Mouse (Mus musculus): ENCODE results near the gene Mag.
"Not testable (repeated sequence)": the region's sequence is repeated elsewhere in the genome, so short reads cannot be mapped to it uniquely, and the experiment has no call there.

The Mag gene

GRCm38 (mm10) chr7:30914732-30915131 is at the start of gene Mag:
Gene Mag, minus strand, starts transcription at chr7:30914873.
- DNase-seq (ENCODE audit: low read depth, low spot score) = no peak

DNA sequence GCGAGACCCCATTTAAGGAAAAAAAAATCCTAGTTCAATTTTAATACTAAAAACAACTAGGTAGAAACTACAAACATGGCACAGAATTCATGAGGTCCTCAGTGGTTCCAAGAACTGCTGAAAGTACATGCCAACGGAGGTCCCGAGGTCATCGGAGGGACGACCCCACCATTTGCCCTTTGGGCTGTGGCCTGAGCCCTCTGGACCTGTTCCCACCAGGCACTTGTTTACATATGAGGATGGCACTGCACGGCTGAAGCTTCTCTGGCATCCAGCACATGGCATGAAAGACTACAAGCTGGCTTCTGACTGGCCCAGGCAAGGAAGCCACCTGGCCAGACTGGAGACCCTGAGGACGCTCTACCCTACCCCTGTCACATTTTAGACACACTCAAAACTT is 49.7 kb upstream of the Mag start:
- no peak for DNase-seq (ENCODE audit: low read depth, low spot score)

DNA sequence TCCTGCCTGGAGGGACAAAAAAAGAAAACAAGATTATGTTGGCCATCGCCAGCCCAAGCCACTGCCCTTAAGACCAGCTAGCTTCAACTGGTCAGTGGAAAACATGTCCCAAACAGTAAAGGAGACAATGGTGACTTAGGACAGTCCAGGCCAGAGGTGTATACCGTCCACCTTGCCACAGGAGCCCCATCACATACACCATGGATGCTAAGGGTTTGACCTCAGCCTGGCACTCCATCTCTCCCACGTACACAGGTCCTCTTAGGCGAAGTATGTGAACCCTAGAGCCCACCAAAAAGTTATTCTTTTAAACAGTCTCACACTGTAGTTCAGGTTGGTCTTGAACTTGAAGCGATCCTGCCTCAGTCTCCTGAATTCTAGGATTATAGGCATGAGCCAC is 48.2 kb upstream of the Mag start:
- DNase-seq (ENCODE audit: low read depth, low spot score) = no peak

- DNase-seq (ENCODE audit: low read depth, low spot score) = no peak
Measured at GRCm38 (mm10) chr7:30959786-30960349, 45.2 kb upstream of the Mag start.

DNA sequence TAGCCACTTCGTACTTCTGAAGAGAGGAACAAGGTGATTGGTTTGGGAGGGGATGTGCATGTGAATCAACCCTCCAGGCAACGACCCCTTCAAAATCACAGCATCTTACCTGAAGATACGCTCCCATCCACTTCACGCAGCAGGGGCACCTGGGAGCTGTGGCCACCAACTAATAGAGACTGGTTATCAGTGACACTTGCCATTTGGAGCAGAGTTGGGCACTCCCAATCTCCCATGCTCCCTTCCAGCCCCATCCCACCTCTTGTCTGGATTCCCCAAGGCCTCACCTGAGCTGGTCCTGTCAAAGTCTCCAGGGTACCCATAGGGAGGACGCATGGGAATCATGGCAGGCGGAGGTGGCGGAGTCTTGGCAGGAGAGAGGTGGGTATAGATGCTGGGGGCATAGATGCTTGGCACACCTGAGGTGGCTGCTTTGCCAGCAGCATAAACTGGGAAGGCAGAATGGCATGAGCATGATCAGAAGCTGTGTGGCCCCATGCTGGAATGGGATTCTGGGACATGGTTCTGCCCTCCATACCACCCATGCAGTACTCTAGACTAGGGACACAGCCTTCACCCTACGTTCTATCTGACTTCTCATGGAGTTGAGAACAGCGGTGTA is 44.3 kb upstream of the Mag start:
- no peak for DNase-seq (ENCODE audit: low read depth, low spot score)

GRCm38 (mm10) chr7:30958109-30958865 is 43.6 kb upstream of the Mag start:
- no peak for DNase-seq (ENCODE audit: low read depth, low spot score)

DNA sequence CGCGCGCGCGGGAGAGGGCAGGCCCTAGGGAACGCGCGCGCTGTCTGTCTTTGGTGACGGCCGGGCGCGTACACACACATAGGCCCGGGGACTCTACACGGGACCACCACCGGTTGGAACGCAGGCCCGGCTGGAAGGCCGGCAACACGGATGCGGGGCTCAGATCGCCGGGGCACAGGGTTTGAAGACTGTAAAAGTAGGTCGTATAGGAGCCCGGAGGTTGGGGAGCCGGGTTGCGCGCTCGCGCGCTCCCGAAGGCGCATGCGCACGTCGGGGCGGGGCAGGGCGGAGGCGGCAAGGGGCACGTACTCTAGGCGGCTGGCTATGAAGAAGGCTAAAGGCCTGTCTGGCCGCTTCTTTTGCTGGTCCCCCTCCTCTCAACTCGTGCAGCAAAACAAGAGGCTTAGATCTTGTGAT is 42.7 kb upstream of the Mag start:
- peak; percentile 94 for DNase-seq (ENCODE audit: low read depth, low spot score)

DNA sequence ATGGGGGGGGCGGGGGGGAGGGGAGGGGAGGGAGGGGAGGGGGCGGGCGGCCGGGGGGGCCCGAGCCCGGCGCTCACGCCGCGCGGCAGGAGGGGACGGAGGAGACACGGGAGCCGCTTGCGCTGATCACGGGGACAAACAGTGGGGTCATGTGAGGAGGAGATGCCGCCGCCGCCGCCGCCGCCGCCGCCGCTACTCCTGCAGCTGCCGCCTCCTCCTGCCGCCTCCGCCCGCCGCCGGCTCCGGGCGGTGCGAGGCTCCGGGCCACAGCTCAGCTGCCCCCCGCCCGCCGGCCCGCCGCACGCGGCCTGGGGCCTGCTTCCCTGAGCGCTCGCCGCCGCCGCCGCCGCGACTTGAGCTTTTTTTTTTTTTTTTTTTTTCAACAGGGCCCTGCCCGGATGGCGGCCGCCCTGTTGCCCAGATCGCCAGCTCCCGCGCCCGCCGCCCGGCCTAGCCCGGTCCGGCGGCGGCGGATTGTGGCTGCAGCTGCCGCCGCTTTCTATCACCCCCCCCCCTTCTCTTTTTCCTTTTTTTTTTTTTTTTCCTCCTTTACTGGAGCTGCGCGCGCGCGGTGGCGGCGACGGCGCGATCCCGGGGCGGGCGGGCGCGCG is 42.2 kb upstream of the Mag start, which contains the start of gene Usf2:
Usf2 (minus strand) TSS at position 48 of the 611 bp plus-strand sequence.
- DNase-seq (ENCODE audit: low read depth, low spot score) = peak; percentile 89

DNA sequence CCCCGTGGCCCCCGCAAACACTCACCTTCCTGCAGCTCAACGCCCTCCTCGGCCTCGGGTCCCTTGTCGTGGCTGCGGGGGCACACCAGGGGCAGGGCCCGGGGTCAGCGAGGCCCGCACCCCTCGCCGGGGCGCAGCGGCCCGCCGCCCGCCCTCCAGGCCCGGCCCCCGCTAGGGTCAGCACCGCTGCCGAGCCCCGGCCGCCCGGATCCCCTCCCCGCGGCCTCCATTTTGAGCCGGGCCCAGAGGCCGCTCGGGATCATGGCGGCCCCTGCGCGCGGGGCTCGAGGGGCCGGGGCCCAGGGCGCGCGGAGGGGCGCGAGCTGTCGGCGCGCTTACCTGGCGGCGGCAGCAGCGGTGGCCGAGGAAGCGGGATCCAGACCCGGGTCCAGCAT is 41.7 kb upstream of the Mag start:
- no peak for DNase-seq (ENCODE audit: low read depth, low spot score)

DNA sequence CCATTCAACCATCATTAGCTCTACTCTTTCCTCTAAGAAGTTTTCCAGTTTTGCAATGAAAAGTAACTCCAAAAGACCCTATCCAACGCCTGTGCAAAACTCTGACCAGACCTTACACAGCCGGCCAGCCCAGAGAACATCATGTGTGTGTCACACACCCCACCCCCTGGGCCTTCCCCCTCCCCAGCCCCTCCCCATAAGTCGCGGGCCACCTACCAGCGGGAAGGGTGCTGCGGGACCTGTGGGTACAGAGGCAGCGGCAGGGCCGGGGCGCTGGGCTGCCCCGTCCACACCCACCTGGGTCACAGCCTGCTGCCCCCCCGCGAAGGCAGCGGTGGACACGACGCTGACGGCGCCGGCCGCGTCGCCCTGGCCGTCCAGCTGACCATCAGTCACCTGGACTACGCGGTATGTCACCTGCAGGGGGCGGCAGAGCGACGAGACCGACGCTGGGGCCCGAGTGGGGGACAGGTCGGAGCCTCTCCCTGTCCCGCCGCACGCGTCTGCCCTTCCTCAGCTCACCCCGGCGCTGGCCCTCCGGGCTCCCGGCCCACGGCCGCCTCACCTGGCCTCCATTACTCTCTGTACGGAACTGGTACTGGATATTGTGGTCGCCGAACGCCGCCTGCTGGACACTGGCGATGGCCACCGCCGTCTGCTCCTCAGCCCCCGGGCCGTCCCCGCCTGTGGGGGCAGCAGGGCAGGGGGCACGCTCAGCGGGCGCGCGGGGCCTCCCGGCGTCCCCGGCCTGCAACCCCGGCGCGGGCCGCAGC is 41.1 kb upstream of the Mag start:
- peak; percentile 73 for DNase-seq (ENCODE audit: low read depth, low spot score)

DNA sequence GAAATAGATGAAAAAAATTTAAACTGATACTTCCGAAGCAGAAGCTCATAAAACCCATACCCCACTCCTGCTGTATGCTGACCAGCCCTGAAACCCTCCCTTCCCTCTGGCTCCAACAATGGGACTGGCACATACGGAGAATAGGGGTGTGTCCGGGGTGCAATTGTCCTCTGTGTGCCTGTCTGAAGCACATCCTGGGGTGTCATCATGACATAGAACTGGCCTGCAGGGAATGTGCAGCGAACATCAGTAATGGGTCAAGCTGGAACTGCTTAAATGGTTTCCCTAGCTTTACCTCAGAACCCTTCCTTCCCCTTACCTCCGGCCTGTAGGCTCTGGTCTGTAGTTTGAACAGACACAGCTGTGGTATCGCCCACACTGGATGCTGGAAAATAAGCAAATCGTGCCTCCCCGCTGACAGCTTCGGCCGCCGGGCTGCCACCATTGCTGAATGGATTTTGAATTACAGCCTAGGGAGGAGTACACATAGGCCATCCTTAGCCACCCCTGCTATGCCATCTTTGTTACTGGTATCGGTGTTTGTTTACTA is 40.4 kb upstream of the Mag start:
- no peak for DNase-seq (ENCODE audit: low read depth, low spot score)

- no peak for DNase-seq (ENCODE audit: low read depth, low spot score)
Measured at GRCm38 (mm10) chr7:30954036-30954435, 39.4 kb upstream of the Mag start.

DNA sequence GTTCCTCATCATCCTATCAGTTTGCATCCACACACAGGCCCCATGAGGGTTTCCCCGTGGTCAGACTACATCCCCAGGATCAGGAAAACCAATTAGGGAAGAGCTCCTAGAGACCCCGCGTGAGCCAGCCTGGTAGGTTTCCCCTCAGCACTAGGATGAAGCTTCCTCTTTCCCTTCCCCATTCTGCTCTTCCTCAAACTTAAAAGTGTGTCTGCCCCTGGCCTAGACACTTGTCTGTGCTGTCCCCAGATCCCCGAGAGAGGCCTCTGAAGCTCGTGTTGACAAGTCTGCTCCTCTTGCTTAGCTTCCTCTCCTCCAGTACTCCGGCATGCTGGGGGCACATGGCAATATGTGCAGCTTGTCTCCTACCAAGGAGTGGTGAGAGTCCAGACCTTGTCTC is 38.8 kb upstream of the Mag start:
- DNase-seq (ENCODE audit: low read depth, low spot score) = no peak

GRCm38 (mm10) chr7:30952441-30953265 is 38.0 kb upstream of the Mag start:
- no peak for DNase-seq (ENCODE audit: low read depth, low spot score)

GRCm38 (mm10) chr7:30949902-30950301 is 35.2 kb upstream of the Mag start:
- DNase-seq (ENCODE audit: low read depth, low spot score) = not testable (repeated sequence)

GRCm38 (mm10) chr7:30945876-30946275 is 31.2 kb upstream of the Mag start:
- DNase-seq (ENCODE audit: low read depth, low spot score) = no peak

GRCm38 (mm10) chr7:30945466-30945865 is 30.8 kb upstream of the Mag start:
- not testable (repeated sequence) for DNase-seq (ENCODE audit: low read depth, low spot score)

DNA sequence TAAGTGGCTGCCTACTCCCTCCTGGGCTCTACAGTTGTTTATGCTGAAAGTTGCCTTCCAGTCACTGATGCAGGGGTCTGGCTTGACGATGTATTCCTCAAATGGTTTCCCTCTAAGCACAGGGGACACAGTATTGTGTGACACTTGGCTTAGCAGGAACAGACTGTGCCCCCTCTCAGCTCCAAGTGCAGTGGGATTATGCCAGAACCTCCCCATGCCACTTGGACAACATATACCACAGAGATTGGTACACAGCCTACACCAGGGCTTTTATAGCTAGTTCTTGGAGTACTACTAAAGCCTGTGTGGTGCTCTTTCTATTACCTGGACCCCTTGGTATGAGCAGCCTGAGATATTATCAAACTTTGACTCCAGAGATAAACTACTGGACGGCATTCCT is 30.0 kb upstream of the Mag start:
- DNase-seq (ENCODE audit: low read depth, low spot score) = not testable (repeated sequence)

GRCm38 (mm10) chr7:30943909-30944635 is 29.4 kb upstream of the Mag start, which contains the start of gene Hamp:
Gene Hamp, minus strand, starts transcription at chr7:30944032.
- no peak for DNase-seq (ENCODE audit: low read depth, low spot score)

- DNase-seq (ENCODE audit: low read depth, low spot score) = not testable (repeated sequence)
Measured at GRCm38 (mm10) chr7:30942365-30942764, 27.7 kb upstream of the Mag start.

All from CD4-positive helper T cell, adult 2 months (primary cell).